Mouse (Mus musculus): ENCODE results near the gene Zcchc7. TPM values are rescaled to one million over a fixed set of nuclear protein-coding genes. Genes with fewer than 3 reads are reported as not detected.

Zcchc7 gene
- polyA plus RNA-seq, 1 experiment from 2014 or later = 37.1 TPM

- Histone ChIP-seq H3K9me3 (no peaks in the 10 kb centered on the region), H3K9ac (no peak overlapping the region), H3K36me3 (replicated peaks) (no peaks in the 10 kb centered on the region), H3K27ac (no peak overlapping the region), H3K27me3 (replicated peaks) (no peaks in the 10 kb centered on the region), H3K4me3 (no peak overlapping the region), H3K4me1 (peaks cover 6% of the 10 kb centered on the region; the same call in 1 of the 2 replicates), H3K4me2 (no peak overlapping the region)
- no peak for ATAC-seq (replicated peaks)
- WGBS = 88% methylated on average over 1 of the region's 1 CpGs
These were observed 192.6 kb downstream of the Zcchc7 start for GRCm38 (mm10) chr4:44948314-44948713.

- WGBS = 80% methylated on average over 9 of the region's 9 CpGs
These were observed 197.4 kb downstream of the Zcchc7 start for GRCm38 (mm10) chr4:44953041-44953440.

GRCm38 (mm10) chr4:44958776-44959175 is 203.1 kb downstream of the Zcchc7 start:
- Histone ChIP-seq H3K9me3 (no peaks in the 10 kb centered on the region), H3K4me3 (no peak overlapping the region), H3K27ac (no peak overlapping the region), H3K36me3 (replicated peaks) (no peaks in the 10 kb centered on the region), H3K9ac (no peak overlapping the region), H3K4me2 (no peak overlapping the region), H3K4me1 (no peaks in the 10 kb centered on the region), H3K27me3 (replicated peaks) (no peaks in the 10 kb centered on the region)
- no peak for ATAC-seq (replicated peaks)
- WGBS = 90% methylated on average over 9 of the region's 9 CpGs

More at GRCm38 (mm10) chr4:44953041-44953440, 197.4 kb downstream of the Zcchc7 start:
- Histone ChIP-seq H3K9me3 (no peaks in the 10 kb centered on the region), H3K9ac (no peak overlapping the region), H3K36me3 (replicated peaks) (no peaks in the 10 kb centered on the region), H3K27me3 (replicated peaks) (no peaks in the 10 kb centered on the region), H3K27ac (no peak overlapping the region), H3K4me1 (peaks cover 6% of the 10 kb centered on the region; the same call in 1 of the 2 replicates), H3K4me3 (no peak overlapping the region), H3K4me2 (no peak overlapping the region)
- ATAC-seq (replicated peaks) = no peak

GRCm38 (mm10) chr4:44959220-44959619 is 203.5 kb downstream of the Zcchc7 start:
- no peak for ATAC-seq (replicated peaks)
- no peak overlapping the region for H3K4me2 ChIP-seq
- no peak overlapping the region for H3K4me3 ChIP-seq
- no peak overlapping the region for H3K9ac ChIP-seq
- no peaks in the 10 kb centered on the region for H3K36me3 ChIP-seq (replicated peaks)
- 91% methylated on average over 13 of the region's 13 CpGs for WGBS
- no peaks in the 10 kb centered on the region for H3K4me1 ChIP-seq
- no peaks in the 10 kb centered on the region for H3K27me3 ChIP-seq (replicated peaks)
- H3K27ac ChIP-seq = no peak overlapping the region
- H3K9me3 ChIP-seq = no peaks in the 10 kb centered on the region

- Histone ChIP-seq H3K4me2 (no peak overlapping the region), H3K9me3 (no peaks in the 10 kb centered on the region), H3K9ac (no peak overlapping the region), H3K4me3 (no peak overlapping the region), H3K4me1 (no peaks in the 10 kb centered on the region), H3K36me3 (replicated peaks) (no peaks in the 10 kb centered on the region), H3K27me3 (replicated peaks) (no peaks in the 10 kb centered on the region), H3K27ac (no peak overlapping the region)
- ATAC-seq (replicated peaks) = no peak
- WGBS = 66% methylated on average over 11 of the region's 11 CpGs
These were observed 207.5 kb downstream of the Zcchc7 start for GRCm38 (mm10) chr4:44963156-44963555.

GRCm38 (mm10) chr4:44965175-44965574 is 209.5 kb downstream of the Zcchc7 start:
- no peak overlapping the region for H3K27ac ChIP-seq
- 87% methylated on average over 2 of the region's 2 CpGs for WGBS
- no peak overlapping the region for H3K4me3 ChIP-seq
- no peak overlapping the region for H3K4me2 ChIP-seq
- H3K9me3 ChIP-seq = no peaks in the 10 kb centered on the region
- no peaks in the 10 kb centered on the region for H3K27me3 ChIP-seq (replicated peaks)
- no peaks in the 10 kb centered on the region for H3K4me1 ChIP-seq
- no peak overlapping the region for H3K9ac ChIP-seq
- no peak for ATAC-seq (replicated peaks)
- no peaks in the 10 kb centered on the region for H3K36me3 ChIP-seq (replicated peaks)

- Histone ChIP-seq H3K9me3 (no peaks in the 10 kb centered on the region), H3K4me3 (no peak overlapping the region), H3K4me1 (no peaks in the 10 kb centered on the region), H3K9ac (no peak overlapping the region), H3K4me2 (no peak overlapping the region), H3K36me3 (replicated peaks) (no peaks in the 10 kb centered on the region), H3K27me3 (replicated peaks) (no peaks in the 10 kb centered on the region), H3K27ac (no peak overlapping the region)
- ATAC-seq (replicated peaks) = no peak
- 87% methylated on average over 3 of the region's 3 CpGs for WGBS
These were observed 210.1 kb downstream of the Zcchc7 start for GRCm38 (mm10) chr4:44965736-44966135.

GRCm38 (mm10) chr4:44967402-44967801 is 211.7 kb downstream of the Zcchc7 start:
- H3K4me2 ChIP-seq = no peak overlapping the region
- 90% methylated on average over 8 of the region's 8 CpGs for WGBS
- H3K27ac ChIP-seq = no peak overlapping the region
- no peaks in the 10 kb centered on the region for H3K9me3 ChIP-seq
- ATAC-seq (replicated peaks) = no peak
- no peaks in the 10 kb centered on the region for H3K27me3 ChIP-seq (replicated peaks)
- no peak overlapping the region for H3K9ac ChIP-seq
- no peaks in the 10 kb centered on the region for H3K36me3 ChIP-seq (replicated peaks)
- no peak overlapping the region for H3K4me3 ChIP-seq
- no peaks in the 10 kb centered on the region for H3K4me1 ChIP-seq

- Histone ChIP-seq H3K4me2 (no peak overlapping the region), H3K27ac (no peak overlapping the region), H3K36me3 (replicated peaks) (no peaks in the 10 kb centered on the region), H3K9ac (no peak overlapping the region), H3K9me3 (no peaks in the 10 kb centered on the region), H3K4me1 (no peaks in the 10 kb centered on the region), H3K27me3 (replicated peaks) (no peaks in the 10 kb centered on the region), H3K4me3 (no peak overlapping the region)
- ATAC-seq (replicated peaks) = no peak
- 97% methylated on average over 7 of the region's 7 CpGs for WGBS
These were observed 214.4 kb downstream of the Zcchc7 start for GRCm38 (mm10) chr4:44970056-44970455.

- Histone ChIP-seq H3K27me3 (replicated peaks) (no peaks in the 10 kb centered on the region), H3K4me2 (no peak overlapping the region), H3K36me3 (replicated peaks) (no peaks in the 10 kb centered on the region), H3K9ac (no peak overlapping the region), H3K4me1 (no peaks in the 10 kb centered on the region), H3K27ac (no peak overlapping the region), H3K4me3 (no peak overlapping the region), H3K9me3 (no peaks in the 10 kb centered on the region)
- ATAC-seq (replicated peaks) = no peak
- 24% methylated on average over 10 of the region's 10 CpGs for WGBS
These were observed 215.0 kb downstream of the Zcchc7 start for GRCm38 (mm10) chr4:44970612-44971110.

- H3K9me3 ChIP-seq = no peaks in the 10 kb centered on the region
- no peak overlapping the region for H3K9ac ChIP-seq
- no peaks in the 10 kb centered on the region for H3K4me1 ChIP-seq
- H3K4me2 ChIP-seq = peak overlapping the region; percentile 22; the same call in 1 of the 2 replicates
- no peaks in the 10 kb centered on the region for H3K27me3 ChIP-seq (replicated peaks)
- H3K4me3 ChIP-seq = no peak overlapping the region
- no peak; the same call in 1 of the 2 replicates for ATAC-seq (replicated peaks)
- WGBS = 11% methylated on average over 9 of the region's 9 CpGs
- H3K27ac ChIP-seq = no peak overlapping the region
- H3K36me3 ChIP-seq (replicated peaks) = no peaks in the 10 kb centered on the region
These were observed 217.8 kb downstream of the Zcchc7 start for GRCm38 (mm10) chr4:44973450-44973849.

GRCm38 (mm10) chr4:44973871-44974270 is 218.2 kb downstream of the Zcchc7 start:
- Histone ChIP-seq H3K9ac (no peak overlapping the region), H3K27ac (no peak overlapping the region), H3K4me2 (peak overlapping the region; percentile 22; the same call in 1 of the 2 replicates), H3K36me3 (replicated peaks) (no peaks in the 10 kb centered on the region), H3K9me3 (no peaks in the 10 kb centered on the region), H3K4me1 (no peaks in the 10 kb centered on the region), H3K4me3 (no peak overlapping the region), H3K27me3 (replicated peaks) (no peaks in the 10 kb centered on the region)
- ATAC-seq (replicated peaks) = no peak
- 54% methylated on average over 14 of the region's 14 CpGs for WGBS

GRCm38 (mm10) chr4:44974331-44974730 is 218.7 kb downstream of the Zcchc7 start:
- no peak overlapping the region for H3K4me2 ChIP-seq

More at GRCm38 (mm10) chr4:44974331-44974730, 218.7 kb downstream of the Zcchc7 start:
- 73% methylated on average over 8 of the region's 8 CpGs for WGBS
- no peaks in the 10 kb centered on the region for H3K9me3 ChIP-seq
- no peak overlapping the region for H3K27ac ChIP-seq
- no peak for ATAC-seq (replicated peaks)
- H3K4me3 ChIP-seq = no peak overlapping the region
- no peak overlapping the region for H3K9ac ChIP-seq
- H3K27me3 ChIP-seq (replicated peaks) = no peaks in the 10 kb centered on the region
- no peaks in the 10 kb centered on the region for H3K36me3 ChIP-seq (replicated peaks)
- H3K4me1 ChIP-seq = no peaks in the 10 kb centered on the region

All from midbrain, embryonic 15.5 days (tissue).